In the genomic region with DNA sequence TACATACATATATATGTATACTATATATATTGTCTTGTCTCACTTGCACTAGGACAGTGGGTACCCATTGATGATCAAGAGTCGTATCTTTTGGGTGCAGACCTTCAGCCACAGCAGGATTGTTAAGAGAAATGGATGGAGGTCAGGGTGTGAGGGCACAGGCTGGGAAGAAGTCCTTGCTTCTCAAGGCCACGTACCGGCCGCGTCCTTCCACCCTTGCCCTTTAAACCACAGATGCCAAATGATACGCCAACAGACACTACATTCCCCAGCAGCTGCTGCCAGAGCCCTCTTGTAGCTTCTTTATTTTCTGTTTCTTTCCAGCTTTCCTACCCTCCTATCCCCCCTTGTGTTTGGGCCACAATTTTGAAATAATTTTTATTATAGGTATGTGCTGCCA, we compare ENCODE assay signal across 14 mouse cellular contexts. TPM values are rescaled to one million over a fixed set of nuclear protein-coding genes. Genes with fewer than 3 reads are reported as not detected.
DNase-seq lines count a peak whose midpoint lies in the region.
"Had no signal": no experiment of that assay in that cellular context is flagged by ENCODE, and none has a peak within 500 bp of the region (broad histone marks: within the 10 kb centered on the region; RNA-seq: fewer than 3 reads in every experiment).

No protein-coding gene starts in this region.

- DNase-seq in adrenal gland, adult (ENCODE audit: inconsistent age in 2 of 2, low spot score in 1 of 2) = peak; percentile 80 to 87
- no peak for DNase-seq in adrenal gland, postnatal 4 days (ENCODE audit: low spot score in 2 of 2)
- DNase-seq in ovary, adult 18-20 months (ENCODE audit: low spot score) = peak; percentile 50
- no peak for DNase-seq in ovary, postnatal 14 days (ENCODE audit: low spot score)
- DNase-seq in adrenal gland, postnatal 14 days = peak; percentile 49
- DNase-seq in kidney, postnatal 4 days = no peak
- no peak for DNase-seq in embryo, embryonic 9.5 days (ENCODE audit: extremely low spot score)
- DNase-seq: cerebellum, adult 11 months; cerebellum, adult 8-10 months; cerebellum, postnatal 14 days; embryo, embryonic 11 days; gastrocnemius, postnatal 10 days; heart, adult 2 months had no signal

RNA-seq across cellular contexts. Expression of gene Gna14, which starts 51.5 kb away (rescaled TPM):
- total RNA-seq in adrenal gland, postnatal 4 days (2021) = 10 to 100 TPM; 21.8 to 24.8 TPM
- 49.5 and 50.5 TPM in 2 replicates for total RNA-seq in adrenal gland, postnatal 14 days (2021)
- total RNA-seq: MEL had no signal

Comparison
In these comparisons a context has a peak if more than half of its experiments do, and no peak if none do; other contexts are left out.
1. DNase-seq: peak in adrenal gland, adult (2 of 2), ovary, adult 18-20 months (single experiment) and adrenal gland, postnatal 14 days (single experiment); none in adrenal gland, postnatal 4 days (0 of 2), ovary, postnatal 14 days (single experiment), kidney, postnatal 4 days (0 of 2) and embryo, embryonic 9.5 days (single experiment).